Mouse (Mus musculus) G1E-ER4 (cell line): ENCODE results near the gene Fam19a3. TPM values are rescaled to one million over a fixed set of nuclear protein-coding genes. Genes with fewer than 3 reads are reported as not detected.

Experiments
- GATA1 ChIP-seq: IDR thresholded peaks from one replicate; pipeline ENCODE4 v1.8.0; 2012; ENCODE audit warnings: low read length, inconsistent platforms
- polyA plus RNA-seq: library from polyadenylated mRNA; stranded (reverse); fragments of >175 nt; gene quantifications from 2 replicates; pipeline ENCODE4 v1.2.3, GENCODE M21; 2012

The Fam19a3 gene
- polyA plus RNA-seq, 1 experiment: not detected

DNA sequence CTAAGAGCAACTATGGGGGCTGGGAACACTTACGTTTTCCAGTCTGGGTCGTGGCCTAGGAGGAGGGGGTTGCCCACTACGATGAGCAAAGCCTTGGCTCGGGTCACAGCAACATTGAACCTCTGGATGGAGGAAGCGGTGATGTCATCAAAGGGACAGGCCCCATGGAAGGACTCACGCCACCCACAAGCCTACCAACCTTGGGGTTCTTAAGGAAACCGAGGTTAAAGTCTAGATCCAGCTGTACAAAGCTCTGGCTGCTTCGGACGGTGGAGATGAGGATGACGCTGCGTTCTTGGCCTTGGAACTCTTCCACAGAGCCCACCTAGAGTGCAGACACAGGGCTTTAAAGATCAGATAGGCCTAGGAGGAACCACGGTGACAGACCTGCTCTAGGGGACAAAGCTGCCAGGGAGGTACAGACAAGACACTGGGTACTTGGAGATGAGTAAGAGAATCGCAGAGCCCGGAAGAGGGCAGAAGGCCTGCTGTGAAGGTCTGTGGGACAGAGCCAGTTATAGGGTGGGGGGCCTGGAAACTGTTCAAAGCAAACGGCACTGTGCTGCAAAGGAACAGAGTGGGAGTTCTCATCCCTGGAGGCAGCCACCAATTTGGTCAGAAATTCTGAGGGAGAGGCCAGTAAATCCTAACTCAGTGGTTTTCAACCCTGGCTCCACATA, 14.2 kb upstream of the Fam19a3 start:
- no peak for TF ChIP-seq GATA1

GRCm38 (mm10) chr3:104794953-104795470, 13.4 kb upstream of the Fam19a3 start:
- no peak for TF ChIP-seq GATA1

DNA sequence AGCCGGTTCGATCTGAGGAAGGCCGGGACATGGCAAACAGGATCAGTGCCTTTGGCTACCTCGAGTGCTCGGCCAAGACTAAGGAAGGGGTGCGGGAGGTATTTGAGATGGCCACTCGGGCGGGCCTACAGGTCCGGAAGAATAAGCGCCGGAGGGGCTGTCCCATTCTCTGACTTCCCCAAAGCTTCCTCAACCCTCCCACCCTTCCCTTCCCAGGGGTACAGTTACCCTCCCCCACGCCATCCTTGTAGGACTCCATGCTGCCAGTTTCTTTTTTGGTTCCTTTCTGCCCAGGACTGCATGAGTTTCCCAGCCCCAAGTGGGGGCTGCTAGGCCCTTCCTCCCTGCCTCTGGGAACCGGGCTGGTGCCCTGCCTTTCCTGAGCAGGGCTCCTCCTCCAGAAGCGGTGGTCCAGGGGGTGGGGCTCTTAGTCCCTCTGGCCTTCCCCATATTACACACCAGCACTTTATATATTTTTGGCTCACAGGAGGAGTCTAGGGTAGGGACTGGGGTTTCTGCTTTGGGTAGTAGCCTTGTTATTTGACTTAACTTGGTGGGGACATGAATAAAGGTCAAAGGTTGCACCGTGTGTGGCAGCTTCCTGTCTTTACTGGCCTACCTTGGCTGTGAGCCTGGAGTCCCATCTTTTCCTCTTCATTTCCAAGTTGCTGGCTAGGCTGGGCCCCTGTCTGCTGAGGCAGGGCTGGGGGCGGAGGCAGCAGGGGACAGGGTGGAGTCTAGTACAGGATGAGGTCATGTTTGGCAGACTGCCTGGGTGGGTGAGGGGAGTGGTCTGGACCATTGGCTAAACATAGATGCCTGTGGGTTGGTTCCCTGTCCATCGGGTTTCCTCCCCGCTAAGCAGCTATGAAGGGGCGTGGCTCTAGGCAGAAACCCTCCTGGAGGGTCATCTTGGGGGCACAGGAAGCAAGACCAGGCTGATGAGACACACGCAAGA, 12.5 kb upstream of the Fam19a3 start:
- TF ChIP-seq GATA1: no peak

- no peak for TF ChIP-seq GATA1
These were observed 11.0 kb upstream of the Fam19a3 start for GRCm38 (mm10) chr3:104792360-104793270.

DNA sequence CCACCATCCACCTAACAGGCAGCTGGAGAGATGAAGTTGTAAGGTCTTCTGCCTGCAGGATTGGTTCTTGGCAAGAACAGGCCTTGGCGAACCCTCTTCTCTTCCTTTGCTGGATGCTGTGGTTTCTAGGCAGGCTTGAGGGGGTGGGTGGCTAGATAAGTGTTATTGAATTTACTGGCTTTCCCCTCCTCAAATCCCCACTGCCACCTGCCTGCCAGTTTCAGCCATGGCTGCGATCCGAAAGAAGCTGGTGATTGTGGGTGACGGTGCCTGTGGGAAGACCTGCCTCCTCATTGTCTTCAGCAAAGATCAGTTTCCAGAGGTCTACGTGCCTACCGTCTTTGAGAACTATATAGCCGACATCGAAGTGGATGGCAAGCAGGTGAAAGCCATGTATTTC, 10.0 kb upstream of the Fam19a3 start:
- no peak for TF ChIP-seq GATA1

- no peak for TF ChIP-seq GATA1
These were observed 9.4 kb upstream of the Fam19a3 start for GRCm38 (mm10) chr3:104791017-104791416.

DNA sequence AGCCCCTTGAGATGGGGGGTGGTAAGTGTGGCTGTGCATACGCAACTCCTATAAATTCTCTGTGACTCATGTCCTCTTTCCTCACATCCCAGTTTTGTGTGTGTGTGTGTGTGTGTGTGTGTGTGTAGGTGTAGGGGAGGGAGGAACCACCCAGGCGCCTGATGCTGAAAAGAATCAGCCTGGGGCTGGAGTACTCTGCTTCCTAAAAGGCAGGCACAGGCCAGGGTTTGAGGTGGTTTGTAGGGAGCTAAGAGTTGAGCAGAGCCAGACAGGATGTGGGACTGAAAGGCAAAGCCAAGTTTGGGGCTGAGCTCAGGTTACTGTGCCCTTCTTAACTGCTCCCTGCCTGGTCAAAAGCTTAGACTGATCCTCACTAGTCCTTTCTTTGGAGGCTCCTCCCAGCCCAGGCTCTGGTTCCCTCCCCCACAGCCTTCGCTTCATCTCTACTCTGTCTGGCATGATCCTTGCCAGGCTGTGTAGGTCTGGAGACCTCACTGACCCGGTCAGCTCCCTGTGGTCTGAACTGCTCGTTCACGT, 8.8 kb upstream of the Fam19a3 start:
- no peak for TF ChIP-seq GATA1

GRCm38 (mm10) chr3:104789822-104790221, 8.2 kb upstream of the Fam19a3 start:
- no peak for TF ChIP-seq GATA1

DNA sequence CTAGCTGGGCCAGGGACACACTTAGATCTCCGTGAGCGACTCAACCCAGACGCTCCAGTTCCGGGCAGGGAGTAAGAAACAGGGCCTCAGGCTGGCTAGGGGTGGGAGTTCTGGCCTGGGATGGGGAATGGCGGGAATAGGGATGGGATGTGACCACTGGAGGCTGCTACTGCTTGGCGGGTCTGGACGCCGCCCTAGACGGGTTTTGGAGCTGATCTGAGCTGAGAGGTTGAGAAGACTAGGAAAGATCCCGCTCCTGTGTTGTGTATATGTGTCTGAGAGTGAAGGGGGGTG, 7.6 kb upstream of the Fam19a3 start:
- TF ChIP-seq GATA1: no peak

DNA sequence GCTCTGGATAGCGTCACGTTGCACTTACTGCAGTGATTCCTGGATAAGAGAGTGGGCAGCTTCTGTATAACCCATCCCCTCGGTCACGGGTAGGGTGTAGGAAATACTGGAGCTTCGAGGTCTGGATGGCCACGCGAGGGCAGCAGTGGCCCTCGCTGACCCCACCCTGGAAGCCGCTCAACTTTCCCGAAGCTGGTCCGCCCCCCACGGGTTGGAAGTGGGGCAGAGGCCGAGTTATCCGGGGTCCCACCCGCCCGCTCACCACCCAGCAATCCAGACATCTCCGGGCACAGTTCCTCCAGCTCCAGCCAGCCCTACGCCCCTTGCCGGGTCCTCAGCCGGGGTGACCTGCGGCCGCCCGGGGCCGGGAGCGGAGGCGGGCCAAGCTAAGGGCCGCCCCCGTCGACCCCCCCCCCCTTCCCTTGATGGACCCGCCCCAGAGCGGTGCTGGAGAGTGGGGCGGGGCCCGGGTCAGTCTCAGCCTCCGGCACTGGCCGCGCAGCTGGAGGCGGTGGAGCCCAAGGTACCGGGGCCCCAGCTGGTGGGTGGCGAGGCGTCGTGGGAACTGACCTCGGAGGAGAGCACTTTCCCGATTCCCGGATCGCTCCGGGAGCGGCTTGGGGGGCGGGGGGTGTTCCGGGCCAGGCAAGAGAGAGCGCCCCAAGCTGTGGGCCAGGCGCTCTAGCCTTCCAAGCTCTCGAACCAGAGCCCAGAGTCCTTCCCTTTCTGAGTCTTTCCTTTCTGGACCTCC, 7.1 kb upstream of the Fam19a3 start:
- no peak for TF ChIP-seq GATA1

GRCm38 (mm10) chr3:104788075-104788474, 6.4 kb upstream of the Fam19a3 start, which contains the start of gene Rhoc:
Gene Rhoc, plus strand, starts transcription at chr3:104788375.
- TF ChIP-seq GATA1: no peak

DNA sequence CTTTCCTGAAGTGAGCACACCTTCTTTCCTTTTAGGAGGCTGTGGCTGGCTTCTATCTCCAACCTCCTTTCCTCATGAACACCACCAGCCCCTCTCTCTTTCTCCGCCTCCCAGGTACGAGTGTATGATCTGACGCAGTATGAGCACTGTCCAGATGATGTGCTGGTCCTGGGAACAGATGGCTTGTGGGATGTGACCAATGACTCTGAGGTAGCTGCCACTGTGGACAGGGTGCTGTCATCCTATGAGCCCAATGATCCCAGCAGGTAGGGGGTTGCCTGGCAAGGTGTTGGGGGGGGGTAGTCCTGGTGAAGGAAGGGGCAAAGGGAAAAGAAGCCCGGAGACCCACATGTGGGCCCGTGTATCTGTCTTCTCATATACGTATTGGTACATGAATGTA, 3.6 kb upstream of the Fam19a3 start:
- no peak for TF ChIP-seq GATA1

DNA sequence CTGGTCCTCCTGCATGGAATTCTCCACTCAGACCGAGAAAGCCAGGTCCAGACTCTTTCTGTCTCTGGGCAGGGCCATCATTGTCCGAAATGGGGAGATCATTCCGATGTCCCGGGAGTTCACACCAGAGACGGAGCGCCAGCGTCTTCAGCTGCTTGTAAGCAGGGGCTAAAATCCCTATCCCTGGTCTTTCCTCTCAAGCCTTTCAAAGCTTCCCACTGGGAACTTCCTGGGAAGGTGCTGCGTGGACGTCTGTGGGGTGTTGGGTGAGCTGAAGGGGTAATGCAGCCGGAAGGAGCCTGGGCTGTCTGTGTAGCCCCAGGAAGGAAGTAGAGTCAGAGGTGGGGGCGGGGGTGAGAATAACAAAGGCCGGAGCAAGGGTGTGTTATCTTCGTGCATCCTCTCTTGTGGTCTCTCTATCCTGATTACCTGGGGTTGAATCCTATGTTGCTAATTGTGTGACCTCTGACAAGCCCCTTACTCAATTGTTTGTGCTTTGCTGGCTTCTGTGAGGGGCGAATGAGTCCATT, 2.4 kb upstream of the Fam19a3 start:
- no peak for TF ChIP-seq GATA1

- no peak for TF ChIP-seq GATA1
These were observed 531 bp upstream of the Fam19a3 start for GRCm38 (mm10) chr3:104782061-104782681.
